Mouse (Mus musculus) hindbrain, postnatal 0 days (tissue): ENCODE data around the gene Olfr56. TPM values are rescaled to one million over a fixed set of nuclear protein-coding genes. Genes with fewer than 3 reads are reported as not detected.

Experiments
- ATAC-seq: fragments of 200-750 bp; cut with Nextera tagmentation; 2 replicates; pipeline ENCODE4 v1.8.0; 2017; ENCODE audit warnings: mild to moderate bottlenecking, moderate TSS enrichment, moderate library complexity
- DNase-seq: peaks from one replicate; pipeline ENCODE4 v3.0.0-alpha.2; 2015; ENCODE audit warnings: low spot score
- H3K27ac ChIP-seq: fragments of 300-500 bp; sonication (generic); 2 replicates; pipeline ENCODE4 v1.5.1; 2014; ENCODE audit warnings: mild to moderate bottlenecking
- H3K27me3 ChIP-seq: fragments of 300-500 bp; sonication (generic); 2 replicates; pipeline ENCODE4 v1.6.1; 2014; ENCODE audit warnings: low read length, mixed read lengths; ENCODE audit not compliant: insufficient read depth
- H3K36me3 ChIP-seq: fragments of 300-500 bp; sonication (generic); 2 replicates; pipeline ENCODE4 v1.6.1; 2014; ENCODE audit warnings: low read length, mixed read lengths; ENCODE audit not compliant: insufficient read depth
- H3K4me1 ChIP-seq: fragments of 300-500 bp; sonication (generic); 2 replicates; pipeline ENCODE4 v1.6.1; 2014; ENCODE audit warnings: antibody characterized with exemption, low read length, mixed read lengths; ENCODE audit not compliant: insufficient read depth
- H3K4me2 ChIP-seq: fragments of 300-500 bp; sonication (generic); 2 replicates; pipeline ENCODE4 v1.6.1; 2014; ENCODE audit warnings: low read depth, mild to moderate bottlenecking, low read length, moderate library complexity, mixed read lengths
- H3K4me3 ChIP-seq: fragments of 300-500 bp; sonication (generic); 2 replicates; pipeline ENCODE4 v1.5.1; 2014; ENCODE audit warnings: low read length
- H3K9ac ChIP-seq: fragments of 300-500 bp; sonication (generic); replicated peaks from 2 replicates; pipeline ENCODE4 v1.6.1; 2014; ENCODE audit warnings: mild to moderate bottlenecking, low read length, moderate library complexity, mixed read lengths
- H3K9me3 ChIP-seq: fragments of 300-500 bp; sonication (generic); 2 replicates; pipeline ENCODE4 v1.6.1; 2016; ENCODE audit warnings: low read length, mixed read lengths
- CTCF ChIP-seq: IDR thresholded peaks from 2 replicates; pipeline ENCODE4 v1.5.1; 2016; ENCODE audit warnings: antibody characterized with exemption, control low read depth, low read depth
- WGBS: fragments of 180-500 bp; shearing (Covaris S2); extraction: QIAGEN DNeasy Blood & Tissue Kit; methylation state at CpG from one replicate; pipeline ENCODE4 v1.1.7; 2014; 5-methylcytosine and 5-hydroxymethylcytosine counted together
- polyA plus RNA-seq: library from polyadenylated mRNA; unstranded; fragments of >200 nt; fragmentation: Nextera tagmentation; extraction: Ambion mirVana; gene quantifications from 2 replicates; pipeline ENCODE4 v1.2.1, GENCODE M21; 2015
- total RNA-seq: library from RNA; depleted of rRNA; stranded (reverse); fragments of >200 nt; gene quantifications from 2 replicates; pipeline ENCODE4 v1.2.3, GENCODE M21; 2014

Gene Olfr56
- total and polyA plus RNA-seq, 2 experiments from 2014 or later: 0.16 TPM; not detected in 1

DNA sequence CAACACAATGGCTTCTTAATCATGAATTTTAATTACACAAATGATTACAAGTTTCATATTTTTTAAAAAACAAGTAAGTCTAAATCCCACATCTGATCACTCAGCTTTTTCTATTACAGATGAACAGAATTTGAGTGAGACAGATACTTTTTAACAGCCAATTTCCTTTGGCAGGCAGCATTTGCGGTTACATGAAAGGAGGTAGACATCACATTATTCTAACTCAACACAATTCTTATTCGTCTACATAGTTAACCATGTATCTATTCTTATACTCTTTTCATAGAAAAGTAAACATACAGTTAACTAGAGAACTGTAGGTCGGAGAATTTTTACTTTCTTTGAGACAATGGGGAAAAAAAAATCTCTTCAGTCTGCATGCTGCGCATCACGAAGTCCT lies 111.9 kb downstream of the Olfr56 start:
- no peak for DNase-seq
- H3K27ac ChIP-seq: no peak overlapping the region
- no peaks in the 10 kb centered on the region for H3K4me1 ChIP-seq
- H3K27me3 ChIP-seq: no peaks in the 10 kb centered on the region
- no peaks in the 10 kb centered on the region for H3K9me3 ChIP-seq
- TF ChIP-seq CTCF: no peak
- ATAC-seq: no peak
- no peaks in the 10 kb centered on the region for H3K36me3 ChIP-seq
- no peak overlapping the region for H3K9ac ChIP-seq
- 89% methylated on average over 5 of the region's 5 CpGs for WGBS
- no peak overlapping the region for H3K4me2 ChIP-seq
- no peak overlapping the region for H3K4me3 ChIP-seq

- ATAC-seq: no peak
- 86% methylated on average over 4 of the region's 4 CpGs for WGBS
- no peak for TF ChIP-seq CTCF
Observed at GRCm38 (mm10) chr11:49091171-49091570, 112.5 kb downstream of the Olfr56 start.

GRCm38 (mm10) chr11:49092053-49092586 lies 113.4 kb downstream of the Olfr56 start:
- Histone ChIP-seq H3K4me3 (no peak overlapping the region), H3K9ac (no peak overlapping the region), H3K27ac (no peak overlapping the region), H3K4me1 (no peaks in the 10 kb centered on the region), H3K9me3 (no peaks in the 10 kb centered on the region), H3K27me3 (no peaks in the 10 kb centered on the region), H3K36me3 (no peaks in the 10 kb centered on the region), H3K4me2 (no peak overlapping the region)
- ATAC-seq (no peak), DNase-seq (no peak)
- WGBS: 100% methylated on average over 1 of the region's 1 CpGs
- no peak for TF ChIP-seq CTCF

More at GRCm38 (mm10) chr11:49091171-49091570, 112.5 kb downstream of the Olfr56 start:
- no peaks in the 10 kb centered on the region for H3K4me1 ChIP-seq
- H3K36me3 ChIP-seq: no peaks in the 10 kb centered on the region
- H3K27ac ChIP-seq: no peak overlapping the region
- no peaks in the 10 kb centered on the region for H3K27me3 ChIP-seq
- H3K9ac ChIP-seq: no peak overlapping the region
- DNase-seq: no peak
- H3K9me3 ChIP-seq: no peaks in the 10 kb centered on the region
- H3K4me2 ChIP-seq: no peak overlapping the region
- no peak overlapping the region for H3K4me3 ChIP-seq

- DNase-seq (no peak), ATAC-seq (no peak)
- H3K4me2 ChIP-seq: no peak overlapping the region
- no peak overlapping the region for H3K4me3 ChIP-seq
- H3K9ac ChIP-seq: no peak overlapping the region
- no peaks in the 10 kb centered on the region for H3K9me3 ChIP-seq
- H3K27me3 ChIP-seq: no peaks in the 10 kb centered on the region
- H3K36me3 ChIP-seq: no peaks in the 10 kb centered on the region
- no peak overlapping the region for H3K27ac ChIP-seq
- no peaks in the 10 kb centered on the region for H3K4me1 ChIP-seq
- whole genome bisulfite sequencing: 92% methylated on average over 2 of the region's 2 CpGs
- no peak for TF ChIP-seq CTCF
Observed at GRCm38 (mm10) chr11:49092786-49093185, 114.1 kb downstream of the Olfr56 start.

DNA sequence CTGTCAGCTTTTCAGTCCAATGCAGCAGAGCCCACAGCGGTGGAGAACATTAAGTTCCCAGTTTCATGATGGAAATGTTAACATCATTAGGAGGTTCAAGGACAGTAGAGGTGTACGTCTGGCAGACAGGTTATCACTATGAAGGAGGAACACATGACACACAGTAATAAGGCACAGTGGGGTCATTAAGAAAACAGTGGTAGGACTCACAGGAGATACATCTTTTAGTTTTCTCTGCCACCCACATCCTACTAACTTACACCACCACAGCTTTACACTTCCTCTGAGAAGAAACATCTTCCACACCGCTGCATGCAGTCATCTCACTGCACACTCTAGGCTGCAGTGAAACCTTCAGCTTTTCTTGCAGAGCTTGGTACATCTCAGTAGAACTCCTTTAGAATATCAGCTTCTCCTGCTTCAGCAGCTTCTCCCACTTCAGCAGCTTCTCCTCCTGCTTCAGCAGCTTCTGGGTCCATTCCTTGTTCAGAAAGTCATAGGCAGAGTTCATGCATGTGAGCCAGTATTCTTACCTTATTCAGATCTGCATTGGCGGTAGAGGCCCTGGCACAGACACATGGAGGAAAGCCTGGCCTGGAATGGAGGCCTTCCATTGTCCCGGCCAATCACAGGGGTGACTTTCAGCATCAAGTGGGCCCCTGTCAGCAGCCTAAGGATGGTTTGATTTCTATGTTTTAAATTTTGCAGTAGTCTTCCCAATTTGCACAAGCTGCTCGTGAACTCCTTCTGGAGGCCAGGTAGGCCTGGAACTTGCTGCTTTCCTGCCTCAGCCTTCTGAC lies 115.4 kb downstream of the Olfr56 start:
- Histone ChIP-seq H3K4me3 (no peak overlapping the region), H3K36me3 (no peaks in the 10 kb centered on the region), H3K4me2 (no peak overlapping the region), H3K4me1 (no peaks in the 10 kb centered on the region), H3K9me3 (no peaks in the 10 kb centered on the region), H3K9ac (no peak overlapping the region), H3K27me3 (no peaks in the 10 kb centered on the region), H3K27ac (no peak overlapping the region)
- DNase-seq (no peak), ATAC-seq (no peak)
- no peak for TF ChIP-seq CTCF
- WGBS: 90% methylated on average over 6 of the region's 6 CpGs

DNA sequence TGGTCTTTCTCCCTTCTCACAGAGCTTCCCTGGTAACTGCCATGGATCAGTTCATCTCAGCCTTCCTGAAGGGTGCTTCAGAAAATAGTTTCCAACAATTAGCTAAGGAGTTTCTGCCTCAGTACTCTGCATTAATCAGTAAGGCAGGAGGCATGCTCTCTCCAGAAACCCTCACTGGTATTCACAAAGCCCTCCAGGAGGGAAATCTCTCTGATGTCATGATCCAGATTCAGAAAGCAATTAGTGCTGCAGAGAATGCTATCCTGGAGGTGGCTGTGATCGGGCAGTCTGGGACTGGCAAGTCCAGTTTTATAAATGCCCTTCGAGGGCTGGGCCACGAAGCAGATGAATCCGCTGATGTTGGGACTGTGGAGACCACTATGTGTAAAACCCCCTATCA lies 116.7 kb downstream of the Olfr56 start:
- Histone ChIP-seq H3K4me3 (no peak overlapping the region), H3K27ac (no peak overlapping the region), H3K9me3 (no peaks in the 10 kb centered on the region), H3K27me3 (no peaks in the 10 kb centered on the region), H3K9ac (no peak overlapping the region), H3K4me1 (no peaks in the 10 kb centered on the region), H3K4me2 (no peak overlapping the region), H3K36me3 (no peaks in the 10 kb centered on the region)
- no peak for ATAC-seq
- no peak for DNase-seq
- 84% methylated on average over 4 of the region's 4 CpGs for WGBS
- TF ChIP-seq CTCF: no peak

- no peaks in the 10 kb centered on the region for H3K9me3 ChIP-seq
- no peak overlapping the region for H3K27ac ChIP-seq
- H3K4me3 ChIP-seq: no peak overlapping the region
- no peak for DNase-seq
- H3K9ac ChIP-seq: no peak overlapping the region
- no peaks in the 10 kb centered on the region for H3K4me1 ChIP-seq
- no peak for TF ChIP-seq CTCF
- no peak overlapping the region for H3K4me2 ChIP-seq
- H3K27me3 ChIP-seq: no peaks in the 10 kb centered on the region
- H3K36me3 ChIP-seq: no peaks in the 10 kb centered on the region
- ATAC-seq: no peak
- 83% methylated on average over 3 of the region's 3 CpGs for WGBS
Observed at GRCm38 (mm10) chr11:49100409-49100808, 121.7 kb downstream of the Olfr56 start.
